Mouse (Mus musculus) retina, adult 2 months (tissue): ENCODE measurements around the gene Pycard.
"Not testable (repeated sequence)": the region's sequence is repeated elsewhere in the genome, so short reads cannot be mapped to it uniquely, and the experiment has no call there.

Experiments
- DNase-seq: peaks from one replicate; pipeline ENCODE4 v3.0.0-alpha.2; 2012; ENCODE audit warnings: low read depth, low spot score

Pycard gene

GRCm38 (mm10) chr7:127993341-127993977 lies at the start of gene Pycard:
Pycard (minus strand) TSS chr7:127993867.
- DNase-seq: no peak

DNA sequence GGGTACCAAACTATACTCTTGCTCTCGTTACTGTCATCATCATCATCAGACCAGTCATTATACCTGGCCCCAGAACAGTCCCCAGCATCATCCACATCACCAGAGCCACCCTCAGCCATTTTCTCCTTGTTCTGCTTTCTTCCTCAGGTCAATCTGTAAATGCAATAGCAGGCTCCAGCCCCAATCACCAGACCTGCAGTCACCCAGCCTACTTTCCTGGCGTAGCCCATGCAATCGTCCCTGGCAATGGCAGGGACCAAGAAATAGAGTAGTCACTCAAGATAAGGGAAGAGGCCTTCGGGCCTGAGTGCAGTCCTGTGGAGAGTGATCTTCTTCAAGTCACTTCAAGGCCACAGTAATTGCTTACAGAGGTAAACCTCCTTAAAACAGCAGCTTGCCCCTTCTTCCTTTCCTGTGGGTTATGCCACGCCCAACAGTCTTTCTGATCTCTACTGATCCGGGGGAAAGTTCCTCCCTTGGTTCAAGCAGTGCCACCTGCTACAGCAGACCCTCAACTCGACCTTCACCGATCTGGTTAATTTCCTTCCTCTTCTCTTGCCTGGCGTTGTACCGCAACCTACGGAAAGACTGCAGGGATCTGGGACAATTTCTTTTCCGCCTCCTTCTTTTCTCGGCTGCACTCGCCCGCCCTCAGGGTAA lies 48.6 kb upstream of the Pycard start:
- DNase-seq: not testable (repeated sequence)

DNA sequence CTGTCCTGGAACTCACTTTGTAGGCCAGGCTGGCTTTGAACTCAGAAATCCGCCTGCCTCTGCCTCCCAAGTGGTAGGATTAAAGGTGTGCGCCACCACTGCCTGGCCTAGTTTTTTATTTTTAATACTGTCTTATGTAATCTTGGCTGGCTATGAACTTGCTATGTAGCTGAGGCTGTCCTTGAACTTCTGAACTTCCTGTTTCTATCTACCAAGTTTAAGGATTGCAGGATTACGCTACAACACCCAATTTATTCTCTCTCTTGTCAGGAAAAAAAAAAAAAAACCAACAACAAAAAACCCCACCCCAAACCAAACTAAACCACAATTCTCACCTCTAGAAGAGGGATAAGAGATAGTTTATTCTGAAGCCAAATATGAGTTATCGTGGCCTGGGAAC lies 39.9 kb upstream of the Pycard start:
- DNase-seq: no peak

DNA sequence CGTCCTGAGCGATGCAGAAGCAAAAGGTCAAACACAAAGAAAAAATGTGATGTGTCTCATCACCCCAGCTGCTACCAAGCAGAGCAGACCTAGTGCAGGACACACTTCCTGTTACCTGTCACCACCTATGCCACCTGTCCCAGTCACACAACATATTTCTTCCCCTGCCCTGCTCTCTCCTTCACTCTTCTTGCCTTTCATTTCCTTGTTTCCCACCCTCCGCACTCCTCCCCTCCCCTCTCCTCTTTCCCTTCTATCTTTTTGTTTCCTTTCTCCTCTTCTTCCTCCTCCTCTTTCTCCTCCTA lies 39.3 kb upstream of the Pycard start:
- no peak for DNase-seq

GRCm38 (mm10) chr7:128032290-128032988 lies 38.8 kb upstream of the Pycard start:
- no peak for DNase-seq

DNA sequence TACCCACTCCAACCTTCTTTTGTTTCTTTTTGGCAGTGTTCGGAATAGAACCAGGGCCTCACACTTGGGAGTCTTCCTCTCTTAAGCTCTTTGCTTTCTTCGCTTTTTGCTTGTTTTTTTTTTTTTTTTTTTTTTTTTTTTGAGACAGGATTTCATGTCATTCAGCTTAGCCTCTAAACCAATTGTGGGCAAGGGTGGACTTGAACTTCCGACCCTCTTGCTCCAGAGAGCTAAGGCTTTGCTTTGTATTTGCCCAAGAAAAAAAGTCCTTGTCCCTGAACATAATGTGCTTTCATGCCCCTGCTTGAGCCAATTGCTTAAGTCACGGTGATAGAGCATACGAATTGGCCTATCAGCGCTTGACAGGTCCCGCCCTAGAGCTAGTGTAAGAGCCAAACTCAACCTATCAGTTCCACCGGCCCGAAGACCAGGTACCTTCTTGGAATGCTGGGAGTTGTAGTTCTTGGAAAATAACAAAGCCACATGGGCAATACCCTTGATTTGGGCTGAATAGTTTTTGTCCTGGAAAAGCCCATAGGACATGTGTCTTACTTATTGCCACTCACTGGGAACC lies 37.8 kb upstream of the Pycard start:
- no peak for DNase-seq

- no peak for DNase-seq
Measured at GRCm38 (mm10) chr7:128025381-128025780, 31.7 kb upstream of the Pycard start.

GRCm38 (mm10) chr7:128024932-128025331 lies 31.3 kb upstream of the Pycard start:
- no peak for DNase-seq

DNA sequence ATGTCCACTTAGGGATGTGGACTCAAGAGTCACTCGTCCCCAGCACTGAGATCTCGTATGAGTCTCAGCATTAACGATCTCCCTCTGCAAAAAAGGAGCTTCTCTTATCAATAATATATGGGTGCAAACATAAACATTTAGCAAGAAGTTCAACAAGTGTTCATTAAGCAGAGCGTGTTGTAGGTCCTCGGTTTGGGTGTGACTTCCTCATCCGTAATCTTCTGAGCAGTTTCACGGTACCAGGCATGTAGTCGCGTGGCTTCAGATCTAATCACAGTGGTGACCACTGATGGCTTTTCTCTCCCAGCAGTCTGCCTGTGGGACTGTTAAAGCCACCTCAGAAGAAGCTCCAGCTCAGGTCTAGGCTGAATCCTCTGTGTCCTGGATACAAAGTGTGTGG lies 30.7 kb upstream of the Pycard start:
- no peak for DNase-seq

- no peak for DNase-seq
Measured at GRCm38 (mm10) chr7:128023565-128023964, 29.9 kb upstream of the Pycard start.

DNA sequence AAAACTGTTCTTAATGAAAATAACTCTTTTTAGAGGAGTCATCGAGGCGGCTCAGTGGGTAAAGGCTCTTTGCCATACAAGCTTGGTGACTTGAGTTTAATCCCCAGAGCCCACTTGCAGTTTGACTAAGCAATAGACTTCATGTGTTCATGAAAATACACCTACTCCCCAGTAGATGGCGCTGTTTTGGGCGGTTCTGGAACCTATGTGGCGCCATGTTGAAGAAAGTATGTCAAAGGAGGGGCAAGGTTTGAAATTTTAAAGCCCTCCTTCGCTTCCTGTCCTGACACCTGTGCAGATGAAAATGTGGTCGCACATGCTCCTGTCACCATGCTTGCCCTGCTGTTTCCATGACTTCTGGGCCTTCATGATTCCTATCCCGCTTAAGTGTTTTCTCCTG lies 29.3 kb upstream of the Pycard start:
- DNase-seq: no peak

DNA sequence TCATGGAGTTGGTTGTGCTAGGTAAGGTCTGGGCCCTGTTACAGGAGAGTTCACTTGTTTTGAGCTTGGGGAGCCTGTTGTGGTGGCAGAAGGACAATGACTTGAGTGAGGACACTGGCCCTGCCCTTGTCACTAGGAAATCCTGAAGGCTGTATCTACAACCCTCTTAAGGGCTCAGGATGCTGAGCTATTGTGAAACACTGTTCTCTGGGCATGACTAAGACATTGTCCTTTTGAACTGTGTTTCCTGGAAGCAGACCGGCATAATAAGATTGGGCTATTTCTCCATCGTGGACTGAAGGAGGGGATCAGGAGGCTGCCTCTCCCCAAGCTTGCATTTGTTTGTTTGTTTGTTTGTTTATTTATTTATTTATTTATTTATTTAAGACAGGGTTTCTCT lies 25.5 kb upstream of the Pycard start:
- no peak for DNase-seq

- no peak for DNase-seq
Measured at GRCm38 (mm10) chr7:128018275-128018674, 24.6 kb upstream of the Pycard start.

GRCm38 (mm10) chr7:128016650-128017049 lies 23.0 kb upstream of the Pycard start:
- no peak for DNase-seq

DNA sequence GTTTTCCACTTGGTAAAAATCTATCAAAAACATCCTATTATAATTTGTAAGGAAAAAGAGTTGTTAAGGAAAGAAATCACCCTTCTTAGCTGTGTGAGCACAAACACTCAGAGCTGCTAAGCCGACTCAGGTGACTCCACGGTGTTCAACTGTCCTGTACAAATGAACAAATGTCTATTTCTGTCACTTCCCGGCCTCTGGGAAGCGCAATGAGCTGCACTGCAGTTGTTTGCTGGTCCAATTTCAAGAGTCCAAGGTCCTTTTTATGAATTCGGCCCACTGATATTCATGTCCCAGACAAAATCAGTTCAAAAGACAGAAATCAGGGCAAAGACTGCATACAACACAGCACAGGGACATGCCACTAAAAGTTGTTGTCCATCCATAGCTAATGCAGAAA lies 22.5 kb upstream of the Pycard start:
- not testable (repeated sequence) for DNase-seq

DNA sequence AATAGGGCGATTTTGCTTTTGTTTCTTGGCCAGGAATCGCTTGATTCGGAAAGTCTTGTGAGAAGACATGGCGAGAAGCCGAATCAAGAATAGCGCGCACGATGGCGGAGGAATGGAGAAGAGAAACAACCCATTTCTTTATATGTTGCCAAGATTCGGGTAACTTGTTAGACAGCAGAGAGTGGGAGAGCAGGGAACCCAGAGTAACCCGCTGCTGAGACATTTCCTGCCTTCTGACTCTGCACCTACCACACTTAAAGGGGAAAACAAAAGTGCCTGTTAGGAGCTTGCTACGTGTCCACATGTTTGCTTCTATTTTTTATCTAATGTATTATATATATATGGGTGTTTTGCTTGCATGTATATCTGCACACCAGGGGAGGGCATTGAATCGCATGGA lies 19.4 kb upstream of the Pycard start:
- DNase-seq: no peak

GRCm38 (mm10) chr7:128012136-128012780 lies 18.6 kb upstream of the Pycard start:
- DNase-seq: no peak

- no peak for DNase-seq
Measured at GRCm38 (mm10) chr7:128009715-128010340, 16.2 kb upstream of the Pycard start.

GRCm38 (mm10) chr7:128006193-128006592 lies 12.5 kb upstream of the Pycard start:
- DNase-seq: no peak

DNA sequence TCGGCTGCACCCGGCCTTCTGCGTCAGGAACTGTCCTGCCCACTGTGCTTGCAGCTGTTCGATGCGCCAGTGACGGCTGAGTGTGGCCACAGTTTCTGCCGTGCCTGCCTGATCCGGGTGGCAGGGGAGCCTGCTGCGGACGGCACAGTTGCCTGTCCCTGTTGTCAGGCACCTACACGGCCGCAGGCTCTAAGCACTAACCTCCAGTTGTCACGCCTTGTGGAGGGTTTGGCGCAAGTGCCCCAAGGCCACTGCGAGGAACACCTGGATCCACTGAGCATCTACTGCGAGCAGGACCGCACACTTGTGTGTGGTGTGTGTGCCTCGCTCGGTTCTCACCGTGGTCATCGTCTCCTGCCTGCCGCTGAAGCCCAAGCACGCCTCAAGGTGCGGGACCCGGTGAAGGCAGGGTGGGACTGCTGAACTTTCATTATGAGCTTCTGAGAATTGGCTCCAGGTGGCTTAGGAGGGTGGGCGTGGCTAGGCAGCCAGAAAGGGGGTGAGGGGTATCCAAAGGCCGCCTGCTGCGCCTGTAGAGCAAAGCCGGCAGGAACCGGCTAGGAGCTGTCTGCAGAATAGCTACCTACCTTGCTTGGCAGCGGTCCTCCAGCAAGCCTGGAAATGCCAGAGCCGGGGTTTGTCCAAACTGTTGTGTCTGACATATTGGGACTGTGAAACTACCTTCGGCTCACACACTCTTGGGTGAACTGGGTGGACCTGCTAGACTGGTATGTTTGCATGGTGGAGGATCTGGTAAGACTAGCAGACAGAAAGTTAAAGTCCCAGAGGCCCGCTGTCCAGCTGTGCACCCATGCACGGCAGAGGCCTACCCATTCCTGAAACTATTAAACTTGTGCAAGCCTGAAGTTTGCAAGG lies 11.1 kb upstream of the Pycard start:
- no peak for DNase-seq

GRCm38 (mm10) chr7:128004150-128004486 lies 10.5 kb upstream of the Pycard start:
- no peak for DNase-seq
